Mouse (Mus musculus): ENCODE data around the gene Pofut1. TPM values are rescaled to one million over a fixed set of nuclear protein-coding genes. Genes with fewer than 3 reads are reported as not detected.
A peak's percentile ranks its signal among the peaks of the same experiment; 100 is the strongest.

Gene Pofut1
- total and polyA plus RNA-seq, 3 experiments, result 12.1 to 13.3 (median 12.6) TPM

- DNase-seq, result no peak
- TF ChIP-seq EP300 (IDR thresholded peaks at IDR 0.05; ENCODE audit: insufficient read depth, low read depth, low read length), result no peak
- no peak for TF ChIP-seq POLR2A (IDR thresholded peaks at IDR 0.05; ENCODE audit: insufficient read depth, low read depth, low read length)
- TF ChIP-seq CTCF (IDR thresholded peaks at IDR 0.05), result no peak
Observed at GRCm38 (mm10) chr2:153287835-153288234, 46.5 kb downstream of the Pofut1 start.

GRCm38 (mm10) chr2:153290938-153291928 lies 49.9 kb downstream of the Pofut1 start, which contains the start of gene Kif3b:
Gene Kif3b, plus strand, starts transcription at chr2:153291413.
- H3K9ac ChIP-seq (ENCODE audit: low read depth, low read length), result peak within 1 kb of the TSS; percentile 85
- no peaks in the 10 kb centered on the region for H3K36me3 ChIP-seq (ENCODE audit: control insufficient read depth, insufficient read depth, low read length)
- H3K27ac ChIP-seq, result peak within 1 kb of the TSS; percentile 82
- under 1% methylated on average over 63 of the region's 63 CpGs for WGBS
- H3K4me3 ChIP-seq, result peak within 1 kb of the TSS; percentile 88
- TF ChIP-seq EP300 (IDR thresholded peaks at IDR 0.05; ENCODE audit: insufficient read depth, low read depth, low read length), result 0 out of 2 replicates have a peak, but pooled peaks have one; percentile 51
- TF ChIP-seq POLR2A (IDR thresholded peaks at IDR 0.05; ENCODE audit: insufficient read depth, low read depth, low read length), result no peak
- DNase-seq, result peak; percentile 89 to 90
- intact Hi-C loops (cut with DNase I), result loop anchor here (2.0 kb wide), 2 partner anchors 48 to 56 kb away; no protein-coding TSS in a partner anchor
- no peaks in the 10 kb centered on the region for H3K27me3 ChIP-seq (ENCODE audit: control insufficient read depth, insufficient read depth, low read length)
- H3K4me1 ChIP-seq (ENCODE audit: control insufficient read depth, insufficient read depth, low read length), result peaks cover 5% of the 10 kb centered on the region
- H3K79me2 ChIP-seq (replicated peaks; ENCODE audit: control insufficient read depth, insufficient read depth, low read length), result peaks cover 8% of the 10 kb centered on the region; the same call in 1 of the 2 replicates

More at GRCm38 (mm10) chr2:153287835-153288234, 46.5 kb downstream of the Pofut1 start:
- Histone ChIP-seq H3K27ac (no peak overlapping the region), H3K79me2 (replicated peaks; ENCODE audit: control insufficient read depth, insufficient read depth, low read length) (peaks cover 4% of the 10 kb centered on the region; the same call in 1 of the 2 replicates), H3K9ac (ENCODE audit: low read depth, low read length) (no peak overlapping the region), H3K36me3 (ENCODE audit: control insufficient read depth, insufficient read depth, low read length) (no peaks in the 10 kb centered on the region), H3K27me3 (ENCODE audit: control insufficient read depth, insufficient read depth, low read length) (no peaks in the 10 kb centered on the region), H3K4me1 (ENCODE audit: control insufficient read depth, insufficient read depth, low read length) (peaks cover 5% of the 10 kb centered on the region), H3K4me3 (no peak overlapping the region)
- 47% methylated on average over 6 of the region's 6 CpGs for WGBS
- intact Hi-C loops (cut with DNase I), result no loop called here

- Histone ChIP-seq H3K9ac (ENCODE audit: low read depth, low read length) (no peak overlapping the region), H3K4me1 (ENCODE audit: control insufficient read depth, insufficient read depth, low read length) (peaks cover 5% of the 10 kb centered on the region), H3K27ac (no peak overlapping the region), H3K79me2 (replicated peaks; ENCODE audit: control insufficient read depth, insufficient read depth, low read length) (peaks cover 8% of the 10 kb centered on the region; the same call in 1 of the 2 replicates), H3K4me3 (no peak overlapping the region), H3K27me3 (ENCODE audit: control insufficient read depth, insufficient read depth, low read length) (no peaks in the 10 kb centered on the region), H3K36me3 (ENCODE audit: control insufficient read depth, insufficient read depth, low read length) (no peaks in the 10 kb centered on the region)
- no peak for DNase-seq
- 42% methylated on average over 7 of the region's 7 CpGs for WGBS
- TF ChIP-seq POLR2A (IDR thresholded peaks at IDR 0.05; ENCODE audit: insufficient read depth, low read depth, low read length) (no peak), CTCF (IDR thresholded peaks at IDR 0.05) (no peak), EP300 (IDR thresholded peaks at IDR 0.05; ENCODE audit: insufficient read depth, low read depth, low read length) (no peak)
- intact Hi-C loops (cut with DNase I), result no loop called here
Observed at GRCm38 (mm10) chr2:153292305-153292861, 51.0 kb downstream of the Pofut1 start.

GRCm38 (mm10) chr2:153295196-153295595 lies 53.9 kb downstream of the Pofut1 start:
- H3K27me3 ChIP-seq (ENCODE audit: control insufficient read depth, insufficient read depth, low read length), result no peaks in the 10 kb centered on the region
- WGBS, result 93% methylated on average over 4 of the region's 4 CpGs
- DNase-seq, result no peak
- H3K36me3 ChIP-seq (ENCODE audit: control insufficient read depth, insufficient read depth, low read length), result no peaks in the 10 kb centered on the region
- H3K79me2 ChIP-seq (replicated peaks; ENCODE audit: control insufficient read depth, insufficient read depth, low read length), result peaks cover 8% of the 10 kb centered on the region; the same call in 1 of the 2 replicates
- no peak overlapping the region for H3K27ac ChIP-seq
- H3K9ac ChIP-seq (ENCODE audit: low read depth, low read length), result no peak overlapping the region
- TF ChIP-seq POLR2A (IDR thresholded peaks at IDR 0.05; ENCODE audit: insufficient read depth, low read depth, low read length) (no peak), CTCF (IDR thresholded peaks at IDR 0.05) (no peak), EP300 (IDR thresholded peaks at IDR 0.05; ENCODE audit: insufficient read depth, low read depth, low read length) (no peak)
- intact Hi-C loops (cut with DNase I), result no loop called here
- H3K4me3 ChIP-seq, result no peak overlapping the region
- H3K4me1 ChIP-seq (ENCODE audit: control insufficient read depth, insufficient read depth, low read length), result peaks cover 5% of the 10 kb centered on the region

- H3K36me3 ChIP-seq (ENCODE audit: control insufficient read depth, insufficient read depth, low read length), result no peaks in the 10 kb centered on the region
- no peak overlapping the region for H3K4me3 ChIP-seq
- TF ChIP-seq POLR2A (IDR thresholded peaks at IDR 0.05; ENCODE audit: insufficient read depth, low read depth, low read length) (no peak), EP300 (IDR thresholded peaks at IDR 0.05; ENCODE audit: insufficient read depth, low read depth, low read length) (no peak), CTCF (IDR thresholded peaks at IDR 0.05) (no peak)
- peaks cover 4% of the 10 kb centered on the region; the same call in 1 of the 2 replicates for H3K79me2 ChIP-seq (replicated peaks; ENCODE audit: control insufficient read depth, insufficient read depth, low read length)
- no peaks in the 10 kb centered on the region for H3K27me3 ChIP-seq (ENCODE audit: control insufficient read depth, insufficient read depth, low read length)
- no peak overlapping the region for H3K9ac ChIP-seq (ENCODE audit: low read depth, low read length)
- H3K27ac ChIP-seq, result no peak overlapping the region
- H3K4me1 ChIP-seq (ENCODE audit: control insufficient read depth, insufficient read depth, low read length), result no peaks in the 10 kb centered on the region
- intact Hi-C loops (cut with DNase I), result no loop called here
- 76% methylated on average over 4 of the region's 4 CpGs for WGBS
- no peak for DNase-seq
Observed at GRCm38 (mm10) chr2:153297771-153298170, 56.4 kb downstream of the Pofut1 start.
